Mouse (Mus musculus): ENCODE data around the gene Ginm1.

GRCm38 (mm10) chr10:7833377-7834165 lies 40.9 kb upstream of the Ginm1 start:
- TF ChIP-seq CTCF (IDR thresholded peaks at IDR 0.05; ENCODE audit: borderline replicate concordance, insufficient read depth, low read length) (no peak), POLR2A (IDR thresholded peaks at IDR 0.05; ENCODE audit: low read depth, low read length) (no peak)

All from embryonic fibroblast, embryonic 13.5 days (primary cell).